Mouse (Mus musculus) MEL (cell line): Measurements from ENCODE around the gene Igf2bp2. TPM values are rescaled to one million over a fixed set of nuclear protein-coding genes. Genes with fewer than 3 reads are reported as not detected.
A peak's percentile ranks its signal among the peaks of the same experiment; 100 is the strongest.

ENCODE experiments used
- DNase-seq: peaks from one replicate; pipeline ENCODE4 v3.0.0; 2011; ENCODE audit warnings: low read depth, low spot score
- H3K27ac ChIP-seq: 2 replicates; pipeline ENCODE4 v1.5.1; 2012; ENCODE audit warnings: low read depth, mild to moderate bottlenecking, control low read depth, low read length, moderate library complexity; ENCODE audit not compliant: control insufficient read depth
- H3K27me3 ChIP-seq, 2 experiments: fragments of 150-350 bp in 1 of 2; sonication (generic) in 1 of 2; 2 replicates each; pipeline ENCODE4 v1.6.1; 2012; ENCODE audit warnings: low read length in 2 of 2, mild to moderate bottlenecking in 2 of 2, improper control_type of control experiment in 1 of 2, moderate library complexity in 1 of 2; ENCODE audit not compliant: insufficient read depth in 2 of 2, control insufficient read depth in 1 of 2
- H3K36me3 ChIP-seq, 2 experiments: 2 replicates each; pipeline ENCODE4 v1.6.1; 2012 to 2014; ENCODE audit warnings: low read length in 2 of 2, improper control_type of control experiment in 1 of 2, inconsistent platforms in 1 of 2, mild to moderate bottlenecking in 1 of 2; ENCODE audit not compliant: insufficient read depth in 2 of 2, control insufficient read depth in 1 of 2
- H3K4me1 ChIP-seq, 2 experiments: fragments of 150-350 bp in 1 of 2; sonication (generic) in 1 of 2; 2 replicates each; pipeline ENCODE4 v1.6.1; 2012; ENCODE audit warnings: low read length in 2 of 2, improper control_type of control experiment in 1 of 2, mild to moderate bottlenecking in 1 of 2; ENCODE audit not compliant: insufficient read depth in 2 of 2, control insufficient read depth in 1 of 2
- H3K4me3 ChIP-seq, 2 experiments: fragments of 150-350 bp in 1 of 2; sonication (generic) in 1 of 2; 2 replicates each; pipeline ENCODE4 v1.5.1; 2012; ENCODE audit warnings: low read depth in 2 of 2, low read length in 2 of 2, mild to moderate bottlenecking in 2 of 2, moderate library complexity in 2 of 2, control low read depth in 1 of 2, improper control_type of control experiment in 1 of 2; ENCODE audit not compliant: control insufficient read depth in 1 of 2, insufficient read depth in 1 of 2
- H3K79me2 ChIP-seq: 2 replicates; pipeline ENCODE4 v1.6.1; 2012; ENCODE audit warnings: mild to moderate bottlenecking, low read length, moderate library complexity; ENCODE audit not compliant: control insufficient read depth, poor library complexity, insufficient read depth
- H3K9ac ChIP-seq: 2 replicates; pipeline ENCODE4 v1.6.1; 2012; ENCODE audit warnings: low read depth, mild to moderate bottlenecking, control low read depth, low read length, moderate library complexity; ENCODE audit not compliant: control insufficient read depth, poor library complexity, severe bottlenecking
- H3K9me3 ChIP-seq: fragments of 150-350 bp; sonication (generic); replicated peaks from 2 replicates; pipeline ENCODE4 v1.6.1; 2012; ENCODE audit warnings: mild to moderate bottlenecking, low read length, improper control_type of control experiment, moderate library complexity; ENCODE audit not compliant: insufficient read depth
- BHLHE40 ChIP-seq: IDR thresholded peaks from 2 replicates; pipeline ENCODE4 v1.6.1; 2012; ENCODE audit warnings: low read depth, mild to moderate bottlenecking, inconsistent platforms, low read length, improper control_type of control experiment, borderline replicate concordance
- CTCF ChIP-seq, 3 experiments: IDR thresholded peaks in 2 of 3; conservative IDR thresholded peaks in 1 of 3; 2 replicates each; pipeline ENCODE4 v1.5.1; 2011 to 2012; ENCODE audit warnings: low read length in 3 of 3, low read depth in 2 of 3, mild to moderate bottlenecking in 2 of 3, improper control_type of control experiment in 1 of 3, inconsistent platforms in 1 of 3, mixed read lengths in 1 of 3, moderate library complexity in 1 of 3; ENCODE audit not compliant: control insufficient read depth in 1 of 3, insufficient read depth in 1 of 3, poor library complexity in 1 of 3, severe bottlenecking in 1 of 3
- ELF1 ChIP-seq: IDR thresholded peaks from 2 replicates; pipeline ENCODE4 v1.6.1; 2014; ENCODE audit warnings: low read depth, mild to moderate bottlenecking, inconsistent platforms, low read length, improper control_type of control experiment, moderate library complexity
- GABPA ChIP-seq: IDR thresholded peaks from 2 replicates; pipeline ENCODE4 v1.6.1; 2012; ENCODE audit warnings: low read depth, mild to moderate bottlenecking, inconsistent platforms, low read length, improper control_type of control experiment, moderate library complexity
- GATA1 ChIP-seq: IDR thresholded peaks from 2 replicates; pipeline ENCODE4 v1.6.1; 2011; ENCODE audit warnings: low read depth, low read length, improper control_type of control experiment
- HCFC1 ChIP-seq: IDR thresholded peaks from 2 replicates; pipeline ENCODE4 v1.6.1; 2012; ENCODE audit warnings: low read depth, mild to moderate bottlenecking, inconsistent platforms, low read length, improper control_type of control experiment, moderate library complexity
- JUND ChIP-seq: IDR thresholded peaks from 2 replicates; pipeline ENCODE4 v1.6.1; 2011; ENCODE audit warnings: low read depth, mild to moderate bottlenecking, improper control_type of control experiment, low read length
- MAFK ChIP-seq: IDR thresholded peaks from 2 replicates; pipeline ENCODE4 v1.6.1; 2011; ENCODE audit warnings: low read depth, mild to moderate bottlenecking, low read length, improper control_type of control experiment, borderline replicate concordance
- MAX ChIP-seq: IDR thresholded peaks from 2 replicates; pipeline ENCODE4 v1.6.1; 2011; ENCODE audit warnings: low read length, improper control_type of control experiment
- MXI1 ChIP-seq: IDR thresholded peaks from 2 replicates; pipeline ENCODE4 v1.6.1; 2011; ENCODE audit warnings: mild to moderate bottlenecking, low read depth, low read length, improper control_type of control experiment
- MYB ChIP-seq: IDR thresholded peaks from 2 replicates; pipeline ENCODE4 v1.6.1; 2011; ENCODE audit warnings: mild to moderate bottlenecking, low read depth, low read length, improper control_type of control experiment
- MYC ChIP-seq: IDR thresholded peaks from 2 replicates; pipeline ENCODE4 v1.6.1; 2011; ENCODE audit warnings: low read depth, mild to moderate bottlenecking, low read length, improper control_type of control experiment, moderate library complexity
- NELFE ChIP-seq: IDR thresholded peaks from 2 replicates; pipeline ENCODE4 v1.6.1; 2011; ENCODE audit warnings: low read depth, low read length, improper control_type of control experiment
- POLR2AphosphoS2 ChIP-seq: IDR thresholded peaks from 2 replicates; pipeline ENCODE4 v1.6.1; 2011; ENCODE audit warnings: low read length, improper control_type of control experiment
- POLR2AphosphoS5 ChIP-seq: IDR thresholded peaks from 2 replicates; pipeline ENCODE4 v1.6.1; 2012; ENCODE audit warnings: low read depth, borderline replicate concordance, mild to moderate bottlenecking, inconsistent platforms, low read length, moderate library complexity, mixed read lengths
- RAD21 ChIP-seq: IDR thresholded peaks from 2 replicates; pipeline ENCODE4 v1.6.1; 2011; ENCODE audit warnings: mild to moderate bottlenecking, low read depth, low read length, improper control_type of control experiment
- RCOR1 ChIP-seq: IDR thresholded peaks from 2 replicates; pipeline ENCODE4 v1.6.1; 2012; ENCODE audit warnings: low read depth, mild to moderate bottlenecking, inconsistent platforms, low read length, improper control_type of control experiment
- SMC3 ChIP-seq: IDR thresholded peaks from 2 replicates; pipeline ENCODE4 v1.6.1; 2011; ENCODE audit warnings: low read depth, low read length, improper control_type of control experiment
- TAL1 ChIP-seq: IDR thresholded peaks from 2 replicates; pipeline ENCODE4 v1.6.1; 2012; ENCODE audit warnings: mild to moderate bottlenecking, inconsistent platforms, low read length, moderate library complexity, mixed read lengths
- TBP ChIP-seq: IDR thresholded peaks from 2 replicates; pipeline ENCODE4 v1.8.0; 2011; ENCODE audit warnings: low read depth, low read length, improper control_type of control experiment
- TCF12 ChIP-seq: IDR thresholded peaks from 2 replicates; pipeline ENCODE4 v1.6.1; 2014; ENCODE audit warnings: low read depth, mild to moderate bottlenecking, inconsistent platforms, low read length, improper control_type of control experiment, moderate library complexity
- USF2 ChIP-seq, 2 experiments: IDR thresholded peaks; 2 replicates each; pipeline ENCODE4 v1.6.1; 2011 to 2012; ENCODE audit warnings: improper control_type of control experiment in 2 of 2, low read length in 2 of 2, borderline replicate concordance in 1 of 2, inconsistent platforms in 1 of 2, low read depth in 1 of 2, mild to moderate bottlenecking in 1 of 2; ENCODE audit not compliant: insufficient read depth in 1 of 2
- ZMIZ1 ChIP-seq: IDR thresholded peaks from 2 replicates; pipeline ENCODE4 v1.6.1; 2012; ENCODE audit warnings: low read depth, mild to moderate bottlenecking, inconsistent platforms, low read length, improper control_type of control experiment, moderate library complexity
- ZNF384 ChIP-seq: IDR thresholded peaks from 2 replicates; pipeline ENCODE4 v1.6.1; 2012; ENCODE audit warnings: low read depth, mild to moderate bottlenecking, inconsistent platforms, low read length, improper control_type of control experiment
- polyA plus RNA-seq, 2 experiments: library from polyadenylated mRNA; stranded (reverse) in 1 of 2; unstranded in 1 of 2; fragments of >175 nt in 1 of 2; fragments of >200 nt in 1 of 2; gene quantifications; 2 replicates each; pipeline versions ENCODE4 v1.2.1 to v1.2.4; 2012; ENCODE audit warnings: low replicate concordance in 2 of 2, low read depth in 1 of 2; ENCODE audit not compliant: insufficient read length in 2 of 2, insufficient read depth in 1 of 2, missing spikeins in 1 of 2
- total RNA-seq: library from RNA; depleted of rRNA; stranded (reverse); fragments of 300-350 nt; gene quantifications from 2 replicates; pipeline ENCODE4 v1.2.3, GENCODE M21; 2012

The Igf2bp2 gene
- total and polyA plus RNA-seq, 3 experiments, result 0.23 to 0.86 TPM; not detected in 1

GRCm38 (mm10) chr16:22071361-22071760 lies 91.7 kb downstream of the Igf2bp2 start:
- H3K9ac ChIP-seq, result no peak overlapping the region
- H3K4me3 ChIP-seq, result no peak overlapping the region
- no peaks in the 10 kb centered on the region for H3K4me1 ChIP-seq
- H3K27ac ChIP-seq, result no peak overlapping the region
- no peaks in the 10 kb centered on the region for H3K79me2 ChIP-seq
- no peak for DNase-seq
- peak in 2 of 3 experiments; percentile 23 to 26; a peak in 3 of 6 replicates for TF ChIP-seq CTCF (IDR thresholded peaks at IDR 0.05 in 2 of 3, conservative IDR thresholded peaks at IDR 0.05 in 1 of 3; ENCODE audit: control insufficient read depth in 1 of 3, insufficient read depth in 1 of 3, low read depth in 2 of 3, low read length in 3 of 3, poor library complexity in 1 of 3, severe bottlenecking in 1 of 3)
- no peak for TF ChIP-seq MYB
- no peak for TF ChIP-seq RCOR1
- no peak for TF ChIP-seq SMC3
- no peaks in the 10 kb centered on the region for H3K9me3 ChIP-seq
- no peaks in the 10 kb centered on the region for H3K27me3 ChIP-seq
- H3K36me3 ChIP-seq, result no peaks in the 10 kb centered on the region

GRCm38 (mm10) chr16:22067406-22067805 lies 95.7 kb downstream of the Igf2bp2 start:
- TF ChIP-seq GABPA (no peak), ELF1 (no peak), TAL1 (no peak), RAD21 (no peak), RCOR1 (no peak), MYB (no peak), TCF12 (no peak), GATA1 (no peak), NELFE (no peak), HCFC1 (no peak), ZNF384 (no peak), POLR2AphosphoS2 (no peak), MXI1 (no peak), MAFK (no peak)
- DNase-seq, result no peak
- Histone ChIP-seq H3K4me1 (peaks cover 0 to 3% of the 10 kb centered on the region in 2 experiments; a peak in 1 of 4 replicates), H3K27me3 (no peaks in the 10 kb centered on the region), H3K79me2 (no peaks in the 10 kb centered on the region), H3K36me3 (no peaks in the 10 kb centered on the region), H3K9me3 (no peaks in the 10 kb centered on the region), H3K27ac (no peak overlapping the region), H3K9ac (no peak overlapping the region), H3K4me3 (no peak overlapping the region)

GRCm38 (mm10) chr16:22065536-22065935 lies 97.6 kb downstream of the Igf2bp2 start:
- H3K9me3 ChIP-seq, result no peaks in the 10 kb centered on the region
- H3K79me2 ChIP-seq, result no peaks in the 10 kb centered on the region
- no peak overlapping the region for H3K27ac ChIP-seq
- H3K4me1 ChIP-seq, result peaks cover 2 to 7% of the 10 kb centered on the region in 2 experiments; a peak in 2 of 4 replicates
- no peak for DNase-seq
- H3K27me3 ChIP-seq, result no peaks in the 10 kb centered on the region
- TF ChIP-seq BHLHE40 (no peak), ZMIZ1 (no peak), MAX (no peak), TBP (no peak), MXI1 (no peak), JUND (no peak), MYC (no peak), POLR2AphosphoS5 (no peak), USF2 (IDR thresholded peaks at IDR 0.05; ENCODE audit: borderline replicate concordance in 1 of 2, insufficient read depth in 1 of 2, low read depth in 1 of 2, low read length in 2 of 2) (no peak)
- H3K4me3 ChIP-seq, result no peak overlapping the region
- H3K9ac ChIP-seq, result no peak overlapping the region
- H3K36me3 ChIP-seq, result no peaks in the 10 kb centered on the region
